Mouse (Mus musculus): ENCODE measurements around the gene Atp8a2. TPM values are rescaled to one million over a fixed set of nuclear protein-coding genes. Genes with fewer than 3 reads are reported as not detected.
"Not testable (repeated sequence)": the region's sequence is repeated elsewhere in the genome, so short reads cannot be mapped to it uniquely, and the experiment has no call there.

The Atp8a2 gene
- polyA plus RNA-seq, 1 experiment from 2014 or later: 0.74 TPM

DNA sequence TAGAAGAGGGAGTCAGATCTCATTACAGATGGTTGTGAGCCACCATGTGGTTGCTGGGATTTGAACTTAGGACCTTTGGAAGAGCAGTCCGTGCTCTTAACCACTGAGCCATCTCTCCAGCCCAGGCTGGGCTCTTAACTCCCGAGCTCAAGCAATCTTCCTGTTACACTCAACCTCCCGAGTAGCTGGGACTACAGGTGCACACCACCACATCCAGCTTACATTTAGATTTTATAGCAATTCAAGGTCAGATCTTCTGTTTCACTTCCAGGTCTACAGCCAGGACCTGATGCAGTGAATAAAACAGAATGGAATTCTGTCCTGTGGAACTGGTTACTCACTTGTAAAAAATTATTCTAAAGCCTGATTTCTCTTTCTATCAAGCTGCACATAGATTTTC lies 582.8 kb downstream of the Atp8a2 start:
- H3K9ac ChIP-seq (ENCODE audit: low read depth, low read length); H3K4me2 ChIP-seq (replicated peaks; ENCODE audit: low read depth, low read length); H3K27ac ChIP-seq (ENCODE audit: low read depth, low read length); ATAC-seq (ENCODE audit: low FRiP score, low TSS enrichment); H3K36me3 ChIP-seq (ENCODE audit: control insufficient read depth, insufficient read depth, low read length); H3K4me1 ChIP-seq (ENCODE audit: control insufficient read depth, insufficient read depth, low read length); H3K9me3 ChIP-seq (ENCODE audit: control insufficient read depth, low read length); H3K4me3 ChIP-seq (ENCODE audit: low read length); H3K27me3 ChIP-seq (ENCODE audit: control insufficient read depth, insufficient read depth, low read length): not testable (repeated sequence)
- WGBS: 82% methylated on average over 3 of the region's 3 CpGs

DNA sequence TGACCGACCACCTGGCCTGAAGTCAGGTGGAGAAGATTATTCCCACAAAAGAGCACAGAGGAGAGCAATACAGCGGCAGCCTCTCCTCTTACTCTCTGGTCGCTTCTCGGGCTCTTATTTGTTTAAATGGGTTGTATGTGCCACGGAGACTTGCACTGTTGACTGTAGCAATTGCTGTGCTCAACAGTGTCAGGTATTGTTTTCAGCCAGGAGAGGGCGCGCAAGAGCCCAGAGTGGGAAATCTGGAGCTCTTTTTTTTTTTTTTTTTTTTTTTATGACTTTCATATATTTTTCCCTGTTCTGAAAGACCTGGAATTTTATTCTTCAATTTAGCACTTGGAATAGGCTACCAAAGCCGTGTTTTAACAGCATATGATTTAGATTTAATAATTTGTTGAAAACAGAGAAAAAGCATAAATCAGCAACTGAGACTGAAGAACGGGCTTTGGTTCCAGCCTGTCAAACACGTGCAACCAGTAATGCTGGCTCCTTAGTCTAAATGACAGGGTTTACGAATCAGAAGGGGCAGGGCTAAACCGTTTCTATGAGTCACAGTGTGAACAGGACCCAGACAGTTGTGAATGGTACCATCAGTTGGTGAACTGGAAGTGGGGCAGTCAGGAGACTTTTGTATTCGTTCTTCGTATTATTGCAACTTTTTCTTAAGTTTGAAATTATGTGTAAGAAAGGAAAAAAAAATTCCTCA lies 583.9 kb downstream of the Atp8a2 start:
- WGBS: 42% methylated on average over 14 of the region's 14 CpGs
- Histone ChIP-seq H3K36me3 (ENCODE audit: control insufficient read depth, insufficient read depth, low read length) (no peaks in the 10 kb centered on the region), H3K27me3 (ENCODE audit: control insufficient read depth, insufficient read depth, low read length) (no peaks in the 10 kb centered on the region), H3K9ac (ENCODE audit: low read depth, low read length) (no peak overlapping the region), H3K4me3 (ENCODE audit: low read length) (no peak overlapping the region), H3K27ac (ENCODE audit: low read depth, low read length) (no peak overlapping the region), H3K4me1 (ENCODE audit: control insufficient read depth, insufficient read depth, low read length) (no peaks in the 10 kb centered on the region), H3K9me3 (ENCODE audit: control insufficient read depth, low read length) (no peaks in the 10 kb centered on the region), H3K4me2 (replicated peaks; ENCODE audit: low read depth, low read length) (no peak overlapping the region)
- ATAC-seq (ENCODE audit: low FRiP score, low TSS enrichment): no peak

DNA sequence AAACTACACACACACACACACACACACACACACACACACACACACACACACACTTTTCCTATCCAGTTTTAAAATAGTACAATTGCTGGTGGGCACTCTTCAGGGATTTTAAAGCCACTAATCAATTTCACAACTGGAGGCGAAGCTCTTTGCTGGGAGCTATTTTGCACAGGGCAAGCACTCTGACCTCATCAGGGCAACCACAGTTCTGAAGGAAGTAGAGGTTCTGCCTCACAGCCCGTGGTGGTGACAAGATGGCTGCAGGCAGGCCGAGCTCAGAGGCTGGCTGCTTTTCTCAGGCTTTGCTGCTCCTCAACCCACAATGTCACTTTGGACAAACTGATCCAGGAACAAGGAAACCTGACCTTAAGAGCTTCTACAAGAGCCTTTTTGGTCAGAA lies 590.0 kb downstream of the Atp8a2 start:
- 6% methylated on average over 3 of the region's 3 CpGs for WGBS
- ATAC-seq (ENCODE audit: low FRiP score, low TSS enrichment): no peak

DNA sequence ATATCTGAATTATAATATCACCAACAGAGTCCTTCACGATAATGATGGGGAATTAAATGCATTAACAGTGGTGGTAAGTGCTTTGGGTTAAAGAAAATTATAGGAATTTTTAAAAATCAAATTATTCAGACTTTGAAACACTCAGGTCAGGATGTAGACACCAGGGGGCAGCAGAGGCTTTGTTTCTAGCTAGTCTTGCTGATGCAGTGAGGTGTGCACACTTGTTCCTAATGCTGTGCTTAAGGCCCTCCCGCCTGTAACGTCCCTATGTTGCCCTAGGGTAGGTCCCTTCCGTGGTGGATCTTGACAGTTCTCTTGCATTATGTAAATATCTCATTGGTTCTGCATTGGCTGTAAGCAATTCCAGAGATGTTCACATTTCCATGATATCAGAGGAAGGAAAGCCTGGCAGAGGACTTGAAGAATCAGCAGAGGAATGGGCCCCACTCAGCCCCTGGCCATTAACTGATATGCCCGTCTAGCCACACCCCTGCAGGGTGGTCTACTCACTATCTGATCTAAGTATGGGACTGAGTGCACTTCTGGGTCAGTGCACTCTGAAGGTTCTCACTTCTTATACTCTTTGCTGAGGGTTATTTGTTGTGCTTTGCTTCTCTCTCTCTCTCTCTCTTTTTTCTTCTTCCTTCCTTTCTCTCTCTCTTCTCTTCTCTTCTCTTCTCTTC lies 591.2 kb downstream of the Atp8a2 start:
- no peak overlapping the region for H3K9ac ChIP-seq (ENCODE audit: low read depth, low read length)
- H3K4me2 ChIP-seq (replicated peaks; ENCODE audit: low read depth, low read length): no peak overlapping the region
- no peak for ATAC-seq (ENCODE audit: low FRiP score, low TSS enrichment)
- no peak overlapping the region for H3K27ac ChIP-seq (ENCODE audit: low read depth, low read length)
- H3K4me1 ChIP-seq (ENCODE audit: control insufficient read depth, insufficient read depth, low read length): no peaks in the 10 kb centered on the region
- H3K27me3 ChIP-seq (ENCODE audit: control insufficient read depth, insufficient read depth, low read length): no peaks in the 10 kb centered on the region
- no peaks in the 10 kb centered on the region for H3K9me3 ChIP-seq (ENCODE audit: control insufficient read depth, low read length)
- no peaks in the 10 kb centered on the region for H3K36me3 ChIP-seq (ENCODE audit: control insufficient read depth, insufficient read depth, low read length)
- WGBS: 19% methylated on average over 5 of the region's 5 CpGs
- H3K4me3 ChIP-seq (ENCODE audit: low read length): no peak overlapping the region

More for the DNA sequence above, 590.0 kb downstream of the Atp8a2 start:
- no peak overlapping the region for H3K27ac ChIP-seq (ENCODE audit: low read depth, low read length)
- no peak overlapping the region for H3K4me3 ChIP-seq (ENCODE audit: low read length)
- H3K4me1 ChIP-seq (ENCODE audit: control insufficient read depth, insufficient read depth, low read length): no peaks in the 10 kb centered on the region
- no peak overlapping the region for H3K4me2 ChIP-seq (replicated peaks; ENCODE audit: low read depth, low read length)
- no peak overlapping the region for H3K9ac ChIP-seq (ENCODE audit: low read depth, low read length)
- H3K9me3 ChIP-seq (ENCODE audit: control insufficient read depth, low read length): no peaks in the 10 kb centered on the region
- no peaks in the 10 kb centered on the region for H3K27me3 ChIP-seq (ENCODE audit: control insufficient read depth, insufficient read depth, low read length)
- no peaks in the 10 kb centered on the region for H3K36me3 ChIP-seq (ENCODE audit: control insufficient read depth, insufficient read depth, low read length)

DNA sequence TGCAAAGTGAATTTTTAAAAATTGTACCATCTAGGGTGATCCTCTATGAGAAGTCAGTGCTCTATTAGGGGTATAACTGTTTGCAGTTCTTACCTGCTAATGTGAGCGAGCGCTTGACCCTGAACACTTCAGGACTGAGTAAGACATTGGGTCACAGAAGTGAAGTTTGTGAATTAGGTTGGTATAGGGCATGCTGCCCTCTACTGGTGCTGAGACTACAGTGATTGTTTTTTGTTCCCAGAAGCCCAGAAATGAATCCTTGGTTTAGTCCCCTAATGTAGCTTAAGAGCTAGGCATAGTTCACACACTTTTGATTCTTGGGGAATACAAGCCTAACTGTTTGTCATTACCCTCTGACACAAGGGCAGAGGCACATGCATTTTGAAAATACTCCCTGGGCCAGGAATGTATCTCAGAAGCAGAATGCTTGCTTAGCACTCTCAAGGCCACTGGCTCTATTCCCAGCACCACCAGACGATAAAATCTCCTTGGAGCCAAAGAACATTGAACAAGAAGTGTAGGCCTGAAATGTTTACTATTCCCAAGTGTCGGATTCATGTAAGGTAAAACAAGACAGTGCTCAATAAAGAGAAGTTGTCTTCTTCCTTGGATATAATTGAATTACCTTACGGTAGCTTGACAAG lies 592.9 kb downstream of the Atp8a2 start:
- H3K4me1 ChIP-seq (ENCODE audit: control insufficient read depth, insufficient read depth, low read length): no peaks in the 10 kb centered on the region
- no peak overlapping the region for H3K4me2 ChIP-seq (replicated peaks; ENCODE audit: low read depth, low read length)
- ATAC-seq (ENCODE audit: low FRiP score, low TSS enrichment): no peak
- no peak overlapping the region for H3K27ac ChIP-seq (ENCODE audit: low read depth, low read length)
- H3K9me3 ChIP-seq (ENCODE audit: control insufficient read depth, low read length): no peaks in the 10 kb centered on the region
- H3K9ac ChIP-seq (ENCODE audit: low read depth, low read length): no peak overlapping the region
- WGBS: 70% methylated on average over 5 of the region's 5 CpGs
- no peaks in the 10 kb centered on the region for H3K27me3 ChIP-seq (ENCODE audit: control insufficient read depth, insufficient read depth, low read length)
- no peaks in the 10 kb centered on the region for H3K36me3 ChIP-seq (ENCODE audit: control insufficient read depth, insufficient read depth, low read length)
- H3K4me3 ChIP-seq (ENCODE audit: low read length): no peak overlapping the region

DNA sequence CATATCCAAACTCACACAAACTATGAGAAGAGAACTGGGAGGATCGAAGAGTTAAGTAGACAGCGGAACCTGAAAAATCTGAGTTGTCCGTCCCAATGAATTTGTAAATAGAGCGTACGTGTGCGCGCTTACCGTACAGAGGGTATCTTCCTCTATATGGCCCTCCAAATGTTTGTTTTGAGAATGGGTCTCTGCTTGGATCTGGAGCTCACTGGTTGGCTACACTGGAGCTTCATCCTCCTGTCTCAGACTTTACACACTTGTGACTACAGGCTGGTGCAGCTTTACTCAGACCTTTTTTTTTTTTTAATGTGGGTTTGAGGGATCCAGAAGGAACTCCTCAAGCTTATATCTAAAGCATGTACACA lies 598.7 kb downstream of the Atp8a2 start:
- H3K4me1 ChIP-seq (ENCODE audit: control insufficient read depth, insufficient read depth, low read length): peaks cover 6% of the 10 kb centered on the region
- no peaks in the 10 kb centered on the region for H3K27me3 ChIP-seq (ENCODE audit: control insufficient read depth, insufficient read depth, low read length)
- peak overlapping the region; percentile 85 for H3K4me2 ChIP-seq (replicated peaks; ENCODE audit: low read depth, low read length)
- no peaks in the 10 kb centered on the region for H3K9me3 ChIP-seq (ENCODE audit: control insufficient read depth, low read length)
- H3K27ac ChIP-seq (ENCODE audit: low read depth, low read length): peak overlapping the region; percentile 15; the same call in 1 of the 2 replicates
- peak overlapping the region; percentile 87 for H3K9ac ChIP-seq (ENCODE audit: low read depth, low read length)
- ATAC-seq (ENCODE audit: low FRiP score, low TSS enrichment): 0 out of 2 replicates have a peak, but pooled peaks have one; percentile 33
- 6% methylated on average over 8 of the region's 8 CpGs for WGBS
- H3K36me3 ChIP-seq (ENCODE audit: control insufficient read depth, insufficient read depth, low read length): peaks cover 6% of the 10 kb centered on the region; the same call in 1 of the 2 replicates
- H3K4me3 ChIP-seq (ENCODE audit: low read length): peak overlapping the region; percentile 98

DNA sequence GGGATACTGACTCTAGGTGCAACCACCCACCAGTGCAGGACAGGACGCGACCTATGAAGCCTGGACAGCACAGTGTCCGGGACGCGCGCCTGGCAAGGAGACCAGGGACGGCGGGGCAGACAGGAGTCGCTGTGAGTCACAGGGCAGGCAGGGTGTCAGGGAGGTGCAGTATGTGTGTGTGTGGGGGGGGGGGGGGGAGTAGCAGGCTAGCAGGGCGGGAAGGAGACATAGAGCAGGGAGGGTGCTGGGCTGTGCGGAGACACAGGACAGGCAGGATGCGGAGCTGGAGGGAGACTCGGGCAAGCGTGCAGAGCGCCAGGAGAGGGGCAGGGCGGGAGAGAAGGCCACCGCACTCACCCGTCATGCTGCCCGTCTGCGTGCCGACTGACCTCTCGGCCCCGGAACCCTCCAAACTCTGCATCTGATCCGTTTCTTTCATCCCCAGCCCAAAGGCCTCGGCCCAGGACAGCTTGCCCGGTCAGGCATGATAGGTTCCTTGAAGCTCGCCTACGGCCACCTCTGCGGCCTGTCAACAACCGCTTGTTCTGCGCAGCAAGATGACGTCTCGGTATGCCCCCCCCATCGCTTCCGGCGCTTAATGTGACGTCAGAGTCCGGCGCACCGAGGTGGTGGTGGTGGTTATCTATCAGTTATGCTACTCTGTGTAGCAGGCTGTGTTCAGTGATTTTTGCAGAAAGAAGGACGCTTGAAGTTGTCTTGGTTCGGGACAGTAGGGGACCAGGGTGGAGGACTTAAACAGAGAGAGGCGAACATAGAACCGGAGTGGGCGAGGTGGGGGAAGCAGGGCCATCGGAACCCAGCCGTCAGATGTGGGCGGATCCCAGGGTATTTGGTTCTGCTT lies 599.4 kb downstream of the Atp8a2 start, which contains the start of gene Cdadc1:
Gene Cdadc1 (minus strand): TSS at position 562 of the 862 bp plus-strand sequence.
- peak; percentile 92 for ATAC-seq (ENCODE audit: low FRiP score, low TSS enrichment)
- H3K4me3 ChIP-seq (ENCODE audit: low read length): peak within 1 kb of the TSS; percentile 98
- H3K4me2 ChIP-seq (replicated peaks; ENCODE audit: low read depth, low read length): peak within 1 kb of the TSS; percentile 85
- H3K27ac ChIP-seq (ENCODE audit: low read depth, low read length): peak within 1 kb of the TSS; percentile 15; the same call in 1 of the 2 replicates
- peak within 1 kb of the TSS; percentile 87 for H3K9ac ChIP-seq (ENCODE audit: low read depth, low read length)
- no peaks in the 10 kb centered on the region for H3K27me3 ChIP-seq (ENCODE audit: control insufficient read depth, insufficient read depth, low read length)
- H3K4me1 ChIP-seq (ENCODE audit: control insufficient read depth, insufficient read depth, low read length): peaks cover 6% of the 10 kb centered on the region
- under 1% methylated on average over 41 of the region's 48 CpGs for WGBS
- H3K36me3 ChIP-seq (ENCODE audit: control insufficient read depth, insufficient read depth, low read length): peaks cover 6% of the 10 kb centered on the region; the same call in 1 of the 2 replicates
- no peaks in the 10 kb centered on the region for H3K9me3 ChIP-seq (ENCODE audit: control insufficient read depth, low read length)

DNA sequence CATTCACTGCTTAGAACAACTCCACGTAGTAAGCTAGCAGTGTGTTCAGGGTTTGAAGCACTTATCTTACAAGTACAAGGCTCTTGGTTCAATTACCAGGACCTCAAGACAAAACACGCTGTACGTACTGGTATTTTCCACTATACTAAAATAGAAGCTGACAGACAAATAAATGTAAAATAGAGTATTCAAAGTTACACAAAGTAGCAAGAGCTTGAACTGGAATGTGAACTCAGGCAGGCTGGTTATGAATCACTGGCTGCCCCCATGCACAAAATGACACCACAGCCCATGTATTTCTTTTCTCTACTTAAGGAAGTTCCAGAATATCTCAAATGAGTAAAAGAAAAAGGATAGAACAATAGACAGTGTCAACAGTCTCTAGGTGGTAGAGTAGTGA lies 602.0 kb downstream of the Atp8a2 start:
- Histone ChIP-seq H3K36me3 (ENCODE audit: control insufficient read depth, insufficient read depth, low read length) (peaks cover 12% of the 10 kb centered on the region; the same call in 1 of the 2 replicates), H3K27me3 (ENCODE audit: control insufficient read depth, insufficient read depth, low read length) (no peaks in the 10 kb centered on the region), H3K9me3 (ENCODE audit: control insufficient read depth, low read length) (no peaks in the 10 kb centered on the region), H3K27ac (ENCODE audit: low read depth, low read length) (no peak overlapping the region), H3K4me1 (ENCODE audit: control insufficient read depth, insufficient read depth, low read length) (peaks cover 6% of the 10 kb centered on the region), H3K9ac (ENCODE audit: low read depth, low read length) (no peak overlapping the region), H3K4me3 (ENCODE audit: low read length) (no peak overlapping the region), H3K4me2 (replicated peaks; ENCODE audit: low read depth, low read length) (no peak overlapping the region)
- WGBS: 95% methylated on average over 3 of the region's 3 CpGs
- ATAC-seq (ENCODE audit: low FRiP score, low TSS enrichment): no peak
